Mouse (Mus musculus): ENCODE results near the gene Amy2a4. TPM values are rescaled to one million over a fixed set of nuclear protein-coding genes. Genes with fewer than 3 reads are reported as not detected.

Gene Amy2a4
- not detected in 2 replicates for polyA plus RNA-seq (2015; fragmentation: Nextera tagmentation; extraction: Ambion mirVana)

GRCm38 (mm10) chr3:113291349-113291748 is at the start of gene Amy2a4:
TSS of gene Amy2a4 (minus strand) at chr3:113291449.

DNA sequence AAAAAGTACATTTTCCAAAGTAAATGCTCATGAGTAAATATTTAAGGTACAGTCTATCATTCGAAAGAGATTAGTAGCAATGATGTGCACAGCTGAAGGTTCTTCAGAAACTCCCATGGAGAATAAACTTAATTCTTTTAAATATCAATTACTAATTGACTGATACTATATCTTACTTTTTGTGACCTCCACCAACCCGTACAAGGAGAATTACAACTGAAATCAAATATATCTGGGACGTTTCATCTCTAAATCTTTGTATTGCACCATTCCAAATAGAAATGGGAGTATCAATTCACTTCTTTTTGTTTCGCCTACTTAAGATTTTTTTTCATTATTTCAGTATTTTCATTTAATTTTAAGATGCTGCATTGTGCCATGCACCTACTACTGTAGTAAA is 32.7 kb upstream of the Amy2a4 start, which contains the start of gene Amy2a3:
Gene Amy2a3, minus strand, starts transcription at position 101 of the 400 bp plus-strand sequence.

DNA sequence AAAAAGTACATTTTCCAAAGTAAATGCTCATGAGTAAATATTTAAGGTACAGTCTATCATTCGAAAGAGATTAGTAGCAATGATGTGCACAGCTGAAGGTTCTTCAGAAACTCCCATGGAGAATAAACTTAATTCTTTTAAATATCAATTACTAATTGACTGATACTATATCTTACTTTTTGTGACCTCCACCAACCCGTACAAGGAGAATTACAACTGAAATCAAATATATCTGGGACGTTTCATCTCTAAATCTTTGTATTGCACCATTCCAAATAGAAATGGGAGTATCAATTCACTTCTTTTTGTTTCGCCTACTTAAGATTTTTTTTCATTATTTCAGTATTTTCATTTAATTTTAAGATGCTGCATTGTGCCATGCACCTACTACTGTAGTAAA is 32.5 kb downstream of the Amy2a4 start, which contains the start of gene Amy2a5:
Gene Amy2a5, minus strand, starts transcription at position 101 of the 400 bp plus-strand sequence.

Other genes with a start within 250 kb of the Amy2a4 start
- not detected in 2 replicates for gene Amy2a5, start 32.6 kb downstream of the Amy2a4 start, polyA plus RNA-seq (2015; fragmentation: Nextera tagmentation; extraction: Ambion mirVana)
- not detected in 2 replicates for gene Amy2a3, start 32.6 kb upstream of the Amy2a4 start, polyA plus RNA-seq (2015; fragmentation: Nextera tagmentation; extraction: Ambion mirVana)
- not detected in 2 replicates for gene Amy2a2, start 65.2 kb upstream of the Amy2a4 start, polyA plus RNA-seq (2015; fragmentation: Nextera tagmentation; extraction: Ambion mirVana)
- not detected in 2 replicates for gene Amy2a1, start 241.0 kb upstream of the Amy2a4 start, polyA plus RNA-seq (2015; fragmentation: Nextera tagmentation; extraction: Ambion mirVana)

Measured in skeletal muscle tissue, postnatal 0 days (tissue).